Mouse (Mus musculus): ENCODE measurements around the gene Npepps. TPM values are rescaled to one million over a fixed set of nuclear protein-coding genes. Genes with fewer than 3 reads are reported as not detected.
"Not testable (repeated sequence)": the region's sequence is repeated elsewhere in the genome, so short reads cannot be mapped to it uniquely, and the experiment has no call there.

Npepps gene
- polyA plus RNA-seq (2016; fragmentation: Nextera tagmentation; extraction: Ambion mirVana), result 98.7 and 103 TPM in 2 replicates

- DNase-seq (ENCODE audit: low spot score), result peak; percentile 82
- WGBS, result under 1% methylated on average over 56 of the region's 83 CpGs
- H3K27me3 ChIP-seq (ENCODE audit: insufficient read depth, poor library complexity, severe bottlenecking), result no peaks in the 10 kb centered on the region
- H3K9me3 ChIP-seq, result no peaks in the 10 kb centered on the region
- H3K27ac ChIP-seq, result peak within 1 kb of the TSS; percentile 99
- peaks cover 26% of the 10 kb centered on the region for H3K4me1 ChIP-seq (replicated peaks)
- no peaks in the 10 kb centered on the region for H3K36me3 ChIP-seq
- peak within 1 kb of the TSS; percentile 99 for H3K4me3 ChIP-seq
These were observed at the start of gene Npepps for GRCm38 (mm10) chr11:97280216-97280861. Gene Npepps, minus strand, starts transcription at chr11:97280638.

- 33% methylated on average over 9 of the region's 9 CpGs for WGBS
These were observed 47.7 kb upstream of the Npepps start for GRCm38 (mm10) chr11:97328148-97328547.

GRCm38 (mm10) chr11:97325224-97325623, 44.8 kb upstream of the Npepps start:
- Histone ChIP-seq H3K27ac (no peak overlapping the region), H3K27me3 (ENCODE audit: insufficient read depth, poor library complexity, severe bottlenecking) (no peaks in the 10 kb centered on the region), H3K4me3 (no peak overlapping the region), H3K36me3 (peaks cover 97% of the 10 kb centered on the region), H3K4me1 (replicated peaks) (no peaks in the 10 kb centered on the region), H3K9me3 (no peaks in the 10 kb centered on the region)
- 80% methylated on average over 1 of the region's 1 CpGs for WGBS
- DNase-seq (ENCODE audit: low spot score), result no peak

More at GRCm38 (mm10) chr11:97328148-97328547, 47.7 kb upstream of the Npepps start:
- Histone ChIP-seq H3K36me3 (peaks cover 82% of the 10 kb centered on the region), H3K9me3 (no peaks in the 10 kb centered on the region), H3K27me3 (ENCODE audit: insufficient read depth, poor library complexity, severe bottlenecking) (no peaks in the 10 kb centered on the region), H3K4me3 (no peak overlapping the region), H3K4me1 (replicated peaks) (peaks cover 16% of the 10 kb centered on the region; the same call in 1 of the 2 replicates), H3K27ac (no peak overlapping the region)
- DNase-seq (ENCODE audit: low spot score), result peak; percentile 74

GRCm38 (mm10) chr11:97321894-97322600, 41.6 kb upstream of the Npepps start:
- H3K27me3 ChIP-seq (ENCODE audit: insufficient read depth, poor library complexity, severe bottlenecking); H3K9me3 ChIP-seq; H3K4me1 ChIP-seq (replicated peaks); DNase-seq (ENCODE audit: low spot score); H3K27ac ChIP-seq; H3K4me3 ChIP-seq: not testable (repeated sequence)
- 84% methylated on average over 8 of the region's 8 CpGs for WGBS
- peaks cover 85% of the 10 kb centered on the region for H3K36me3 ChIP-seq

- DNase-seq (ENCODE audit: low spot score), result no peak
- 92% methylated on average over 8 of the region's 8 CpGs for WGBS
- peaks cover 77% of the 10 kb centered on the region for H3K36me3 ChIP-seq
These were observed 40.8 kb upstream of the Npepps start for GRCm38 (mm10) chr11:97321197-97321596.

GRCm38 (mm10) chr11:97315504-97316503, 35.4 kb upstream of the Npepps start, which contains the start of gene Mrpl45:
Gene Mrpl45, plus strand, starts transcription at chr11:97315716.
- Histone ChIP-seq H3K27me3 (ENCODE audit: insufficient read depth, poor library complexity, severe bottlenecking) (peaks cover 9% of the 10 kb centered on the region; the same call in 1 of the 2 replicates), H3K27ac (peak within 1 kb of the TSS; percentile 89), H3K4me1 (replicated peaks) (peaks cover 21% of the 10 kb centered on the region), H3K36me3 (peaks cover 25% of the 10 kb centered on the region), H3K9me3 (no peaks in the 10 kb centered on the region), H3K4me3 (peak within 1 kb of the TSS; percentile 62)
- DNase-seq (ENCODE audit: low spot score), result peak; percentile 98
- under 1% methylated on average over 50 of the region's 50 CpGs for WGBS

More at GRCm38 (mm10) chr11:97321197-97321596, 40.8 kb upstream of the Npepps start:
- Histone ChIP-seq H3K27me3 (ENCODE audit: insufficient read depth, poor library complexity, severe bottlenecking) (no peaks in the 10 kb centered on the region), H3K27ac (no peak overlapping the region), H3K4me1 (replicated peaks) (peaks cover 8% of the 10 kb centered on the region), H3K4me3 (no peak overlapping the region), H3K9me3 (no peaks in the 10 kb centered on the region)

GRCm38 (mm10) chr11:97314751-97315503, 34.5 kb upstream of the Npepps start:
- H3K9me3 ChIP-seq, result no peaks in the 10 kb centered on the region
- peaks cover 29% of the 10 kb centered on the region for H3K4me1 ChIP-seq (replicated peaks)
- 53% methylated on average over 8 of the region's 8 CpGs for WGBS
- H3K4me3 ChIP-seq, result peak overlapping the region; percentile 62
- H3K27me3 ChIP-seq (ENCODE audit: insufficient read depth, poor library complexity, severe bottlenecking), result peaks cover 12% of the 10 kb centered on the region; the same call in 1 of the 2 replicates
- H3K27ac ChIP-seq, result peak overlapping the region; percentile 89
- H3K36me3 ChIP-seq, result peaks cover 17% of the 10 kb centered on the region
- DNase-seq (ENCODE audit: low spot score), result no peak

GRCm38 (mm10) chr11:97314110-97314509, 33.7 kb upstream of the Npepps start:
- no peak for DNase-seq (ENCODE audit: low spot score)
- Histone ChIP-seq H3K4me3 (no peak overlapping the region), H3K27ac (no peak overlapping the region), H3K36me3 (peaks cover 10% of the 10 kb centered on the region; the same call in 1 of the 2 replicates), H3K4me1 (replicated peaks) (peaks cover 38% of the 10 kb centered on the region), H3K9me3 (no peaks in the 10 kb centered on the region), H3K27me3 (ENCODE audit: insufficient read depth, poor library complexity, severe bottlenecking) (peaks cover 17% of the 10 kb centered on the region; the same call in 1 of the 2 replicates)
- WGBS, result 95% methylated on average over 3 of the region's 3 CpGs

GRCm38 (mm10) chr11:97312871-97313270, 32.4 kb upstream of the Npepps start:
- 82% methylated on average over 1 of the region's 1 CpGs for WGBS

GRCm38 (mm10) chr11:97310895-97311631, 30.6 kb upstream of the Npepps start:
- peak overlapping the region; percentile 82 for H3K27ac ChIP-seq

More at GRCm38 (mm10) chr11:97312871-97313270, 32.4 kb upstream of the Npepps start:
- H3K27ac ChIP-seq; DNase-seq (ENCODE audit: low spot score); H3K36me3 ChIP-seq; H3K9me3 ChIP-seq; H3K4me3 ChIP-seq: not testable (repeated sequence)
- Histone ChIP-seq H3K4me1 (replicated peaks) (peaks cover 38% of the 10 kb centered on the region), H3K27me3 (ENCODE audit: insufficient read depth, poor library complexity, severe bottlenecking) (peaks cover 18% of the 10 kb centered on the region; the same call in 1 of the 2 replicates)

More at GRCm38 (mm10) chr11:97310895-97311631, 30.6 kb upstream of the Npepps start:
- Histone ChIP-seq H3K9me3 (no peaks in the 10 kb centered on the region), H3K36me3 (no peaks in the 10 kb centered on the region), H3K4me3 (peak overlapping the region; percentile 56), H3K27me3 (ENCODE audit: insufficient read depth, poor library complexity, severe bottlenecking) (peaks cover 18% of the 10 kb centered on the region; the same call in 1 of the 2 replicates), H3K4me1 (replicated peaks) (peaks cover 29% of the 10 kb centered on the region)
- 4% methylated on average over 18 of the region's 18 CpGs for WGBS
- DNase-seq (ENCODE audit: low spot score), result peak; percentile 48

All from hindbrain, embryonic 10.5 days (tissue).